8 mouse cellular contexts compared by ENCODE assay signal in genomic region chr10:5490029-5490428, GRCm38 (mm10).
DNase-seq lines count a peak whose midpoint lies in the region; ATAC-seq and TF ChIP-seq lines count a peak whose summit lies in the region.

No protein-coding gene starts in this region.

- no peak overlapping the region for H3K9ac ChIP-seq in forebrain, embryonic 15.5 days (replicated peaks)

- no peak overlapping the region for H3K4me3 ChIP-seq in forebrain, embryonic 15.5 days

- H3K27ac ChIP-seq in forebrain, embryonic 15.5 days (replicated peaks) = no peak overlapping the region

- no peak for ATAC-seq in forebrain, embryonic 15.5 days (replicated peaks)

- peak; percentile 52; the same call in 1 of the 2 replicates for TF ChIP-seq CTCF in brain, embryonic 14.5 days (IDR thresholded peaks at IDR 0.05; ENCODE audit: borderline replicate concordance, extremely low read depth, insufficient read depth, insufficient read length)

- no peak for TF ChIP-seq POLR2A in brain, embryonic 14.5 days (IDR thresholded peaks at IDR 0.05; ENCODE audit: borderline replicate concordance, extremely low read depth, insufficient read depth, insufficient read length, poor library complexity, severe bottlenecking)

- no peaks in the 10 kb centered on the region for H3K9me3 ChIP-seq in forebrain, embryonic 15.5 days

- 67% methylated on average over 6 of the region's 6 CpGs for WGBS in forebrain, embryonic 15.5 days

- intact Hi-C loops in left cerebral cortex, postnatal 4 days (cut with DNase I) = no loop called here

- no peaks in the 10 kb centered on the region for H3K4me1 ChIP-seq in forebrain, embryonic 15.5 days

- peak; percentile 81 to 87 for DNase-seq in cerebellum, postnatal 10 days
- no peak for DNase-seq in cerebellum, adult 8-10 months
- peak; percentile 51 for DNase-seq in left cerebral cortex, postnatal 4 days
- DNase-seq in left cerebral cortex, adult 8-10 months (ENCODE audit: low spot score in 2 of 2) = no peak
- DNase-seq in brain, embryonic 14.5 days (ENCODE audit: low read depth) = no peak
- peak; percentile 39 for DNase-seq in mesoderm, embryonic 11.5 days (ENCODE audit: low read depth, low spot score)
- no peak for DNase-seq in layer of hippocampus, adult 8-10 months (ENCODE audit: low spot score in 2 of 2)

- no peaks in the 10 kb centered on the region for H3K36me3 ChIP-seq in forebrain, embryonic 15.5 days

- H3K4me2 ChIP-seq in forebrain, embryonic 15.5 days (replicated peaks) = no peak overlapping the region

- no peaks in the 10 kb centered on the region for H3K27me3 ChIP-seq in forebrain, embryonic 15.5 days

Comparison
In these comparisons a context has a peak if more than half of its experiments do, and no peak if none do; other contexts are left out.
1. DNase-seq: peak in cerebellum, postnatal 10 days (2 of 2), left cerebral cortex, postnatal 4 days (single experiment) and mesoderm, embryonic 11.5 days (single experiment); none in cerebellum, adult 8-10 months (single experiment), left cerebral cortex, adult 8-10 months (0 of 2), brain, embryonic 14.5 days (single experiment) and layer of hippocampus, adult 8-10 months (0 of 2).